Mouse (Mus musculus) limb, embryonic 12.5 days (tissue): Measurements from ENCODE around the gene Cenpf. TPM values are rescaled to one million over a fixed set of nuclear protein-coding genes. Genes with fewer than 3 reads are reported as not detected.

Experiments used
- ATAC-seq: fragments of 200-750 bp; cut with Nextera tagmentation; 2 replicates; pipeline ENCODE4 v1.8.0; 2017; ENCODE audit warnings: low read depth, moderate TSS enrichment; ENCODE audit not compliant: insufficient number of reproducible peaks, insufficient read depth, low FRiP score, low TSS enrichment
- H3K27ac ChIP-seq: fragments of 300-500 bp; sonication (generic); 2 replicates; pipeline ENCODE4 v1.5.1; 2016; ENCODE audit warnings: mild to moderate bottlenecking, moderate library complexity
- H3K27me3 ChIP-seq: fragments of 300-500 bp; sonication (generic); 2 replicates; pipeline ENCODE4 v1.6.1; 2016; ENCODE audit warnings: mild to moderate bottlenecking, moderate library complexity
- H3K36me3 ChIP-seq: fragments of 300-500 bp; sonication (generic); 2 replicates; pipeline ENCODE4 v1.6.1; 2016; ENCODE audit warnings: mild to moderate bottlenecking, moderate library complexity
- H3K4me1 ChIP-seq: fragments of 300-500 bp; sonication (generic); replicated peaks from 2 replicates; pipeline ENCODE4 v1.6.1; 2016
- H3K4me2 ChIP-seq: fragments of 300-500 bp; sonication (generic); 2 replicates; pipeline ENCODE4 v1.6.1; 2016; ENCODE audit warnings: mild to moderate bottlenecking, moderate library complexity
- H3K4me3 ChIP-seq: fragments of 300-500 bp; sonication (generic); replicated peaks from 2 replicates; pipeline ENCODE4 v1.5.1; 2016; ENCODE audit warnings: mild to moderate bottlenecking
- H3K9ac ChIP-seq: fragments of 300-500 bp; sonication (generic); replicated peaks from 2 replicates; pipeline ENCODE4 v1.6.1; 2016; ENCODE audit warnings: mild to moderate bottlenecking, moderate library complexity
- H3K9me3 ChIP-seq: fragments of 300-500 bp; sonication (generic); 2 replicates; pipeline ENCODE4 v1.6.1; 2016; ENCODE audit warnings: mild to moderate bottlenecking, moderate library complexity
- WGBS: fragments of 180-500 bp; shearing (Covaris S2); methylation state at CpG from one replicate; pipeline ENCODE4 v1.1.7; 2016; 5-methylcytosine and 5-hydroxymethylcytosine counted together
- polyA plus RNA-seq: library from polyadenylated mRNA; unstranded; fragments of >200 nt; fragmentation: Nextera tagmentation; extraction: Ambion mirVana; gene quantifications from 2 replicates; pipeline ENCODE4 v1.2.1, GENCODE M21; 2016

Cenpf gene
- polyA plus RNA-seq: 100 and 101 TPM in 2 replicates

DNA sequence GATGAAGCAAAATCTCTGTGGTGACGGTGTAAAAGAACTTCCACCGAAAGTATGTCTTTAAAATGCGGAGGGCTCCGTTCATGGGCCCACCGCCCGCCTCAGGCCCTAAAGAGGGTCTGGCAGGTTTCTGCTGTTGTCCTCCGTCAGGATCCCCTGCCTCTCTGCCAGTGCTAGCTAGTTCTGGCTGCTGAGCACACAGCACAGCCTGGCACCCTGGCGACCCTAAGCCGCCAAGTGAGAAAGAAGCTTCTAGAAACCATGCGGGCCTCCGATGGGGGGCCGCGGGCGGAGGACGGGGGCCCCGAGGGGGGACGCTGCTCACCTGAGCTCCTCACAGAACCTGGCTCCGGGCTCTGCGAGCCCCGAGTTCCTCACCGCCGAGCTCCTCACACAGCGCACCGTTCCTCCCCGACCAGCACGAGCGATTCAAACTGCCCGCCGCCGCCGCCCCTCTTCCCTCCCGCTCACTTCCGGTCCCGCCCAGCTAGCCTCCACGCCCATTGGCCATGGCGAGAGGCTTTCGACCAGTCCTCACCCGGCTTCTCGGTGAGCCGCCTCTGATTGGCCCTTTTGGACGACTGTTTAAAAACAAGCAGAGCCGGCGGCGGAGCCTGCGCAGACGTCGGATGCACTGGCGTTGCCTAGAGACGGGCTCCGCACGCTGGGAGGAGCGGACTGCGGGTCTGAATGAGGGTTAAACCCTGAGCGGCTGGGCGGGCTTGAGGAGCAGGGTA lies at the start of gene Cenpf:
Gene Cenpf (minus strand): TSS at position 433 of the 734 bp plus-strand sequence.
- H3K4me3 ChIP-seq: peak within 1 kb of the TSS; percentile 91
- no peaks in the 10 kb centered on the region for H3K9me3 ChIP-seq
- peaks cover 24% of the 10 kb centered on the region for H3K4me1 ChIP-seq
- no peaks in the 10 kb centered on the region for H3K27me3 ChIP-seq
- H3K27ac ChIP-seq: peak within 1 kb of the TSS; percentile 88
- H3K4me2 ChIP-seq: peak within 1 kb of the TSS; percentile 91
- 1% methylated on average over 55 of the region's 55 CpGs for whole genome bisulfite sequencing
- peaks cover 24% of the 10 kb centered on the region for H3K36me3 ChIP-seq
- ATAC-seq: peak; percentile 100
- peak within 1 kb of the TSS; percentile 75 for H3K9ac ChIP-seq

DNA sequence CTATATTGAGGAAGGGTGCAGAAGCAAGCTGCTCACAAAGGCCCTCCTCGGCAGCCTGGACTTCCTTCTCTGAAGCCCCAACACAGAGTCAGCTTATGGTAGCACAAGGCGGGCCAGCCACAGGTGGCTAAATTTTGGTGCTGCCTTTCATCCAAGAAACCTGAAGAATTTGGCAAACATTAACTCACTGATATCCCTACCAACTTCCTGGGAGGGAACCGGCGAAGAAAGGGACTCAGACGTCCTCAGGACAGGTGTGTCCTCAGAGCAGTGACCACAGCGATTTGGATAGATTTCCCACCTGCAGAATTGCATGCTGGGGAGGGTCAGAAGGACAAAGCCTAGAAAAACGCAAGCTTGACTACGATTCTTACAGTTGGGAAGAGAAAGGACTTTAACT lies 44.3 kb upstream of the Cenpf start:
- ATAC-seq: no peak
- Histone ChIP-seq H3K27ac (peak overlapping the region; percentile 72), H3K4me3 (no peak overlapping the region), H3K9ac (no peak overlapping the region), H3K36me3 (no peaks in the 10 kb centered on the region), H3K27me3 (no peaks in the 10 kb centered on the region), H3K4me1 (peaks cover 39% of the 10 kb centered on the region), H3K4me2 (no peak overlapping the region), H3K9me3 (no peaks in the 10 kb centered on the region)
- WGBS: 80% methylated on average over 8 of the region's 8 CpGs

DNA sequence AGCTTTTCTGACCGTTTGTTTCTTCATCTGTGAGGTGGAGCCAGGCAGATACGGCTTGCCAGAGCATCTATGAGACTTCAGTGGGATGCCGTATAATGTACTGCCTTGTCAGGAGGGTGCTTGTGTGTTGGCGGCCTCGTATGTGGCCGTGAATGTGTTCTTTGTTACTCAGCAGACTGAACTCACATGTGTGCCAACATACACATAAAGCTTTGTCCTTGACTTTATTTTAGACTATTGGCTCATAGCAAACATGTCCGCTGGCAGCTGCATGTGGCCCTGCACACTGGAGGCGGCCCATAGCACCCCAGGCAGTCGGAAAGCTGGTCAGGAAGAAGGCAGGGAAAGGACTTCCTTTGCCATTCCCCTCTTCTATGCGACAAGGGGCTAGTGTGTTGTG lies 43.8 kb upstream of the Cenpf start:
- H3K4me1 ChIP-seq: peaks cover 42% of the 10 kb centered on the region
- ATAC-seq: no peak
- WGBS: 67% methylated on average over 10 of the region's 10 CpGs
- H3K4me2 ChIP-seq: peak overlapping the region; percentile 18
- H3K9me3 ChIP-seq: no peaks in the 10 kb centered on the region
- no peak overlapping the region for H3K9ac ChIP-seq
- H3K27me3 ChIP-seq: no peaks in the 10 kb centered on the region
- H3K36me3 ChIP-seq: no peaks in the 10 kb centered on the region
- peak overlapping the region; percentile 72 for H3K27ac ChIP-seq
- H3K4me3 ChIP-seq: no peak overlapping the region

- no peaks in the 10 kb centered on the region for H3K27me3 ChIP-seq
- peaks cover 50% of the 10 kb centered on the region for H3K4me1 ChIP-seq
- no peaks in the 10 kb centered on the region for H3K36me3 ChIP-seq
- peak overlapping the region; percentile 86 for H3K4me3 ChIP-seq
- 5% methylated on average over 17 of the region's 17 CpGs for WGBS
- H3K9me3 ChIP-seq: no peaks in the 10 kb centered on the region
- ATAC-seq: no peak
- H3K4me2 ChIP-seq: peak overlapping the region; percentile 79
- H3K27ac ChIP-seq: peak overlapping the region; percentile 95; the same call in 1 of the 2 replicates
- peak overlapping the region; percentile 95 for H3K9ac ChIP-seq
Observed at GRCm38 (mm10) chr1:189729141-189729815, 41.4 kb upstream of the Cenpf start.

- Histone ChIP-seq H3K9ac (peak overlapping the region; percentile 95), H3K4me1 (peaks cover 50% of the 10 kb centered on the region), H3K27ac (peak overlapping the region; percentile 95), H3K36me3 (no peaks in the 10 kb centered on the region), H3K9me3 (no peaks in the 10 kb centered on the region), H3K4me2 (peak overlapping the region; percentile 79), H3K27me3 (no peaks in the 10 kb centered on the region), H3K4me3 (peak overlapping the region; percentile 86)
- ATAC-seq: no peak
- whole genome bisulfite sequencing: under 1% methylated on average over 15 of the region's 15 CpGs
Observed at GRCm38 (mm10) chr1:189728784-189729115, 40.9 kb upstream of the Cenpf start.

- ATAC-seq: peak; percentile 85
- Histone ChIP-seq H3K9me3 (no peaks in the 10 kb centered on the region), H3K27me3 (no peaks in the 10 kb centered on the region), H3K4me3 (peak within 1 kb of the TSS; percentile 86), H3K4me1 (peaks cover 50% of the 10 kb centered on the region), H3K27ac (peak within 1 kb of the TSS; percentile 95), H3K9ac (peak within 1 kb of the TSS; percentile 95), H3K4me2 (peak within 1 kb of the TSS; percentile 79), H3K36me3 (no peaks in the 10 kb centered on the region)
- WGBS: 1% methylated on average over 98 of the region's 98 CpGs
Observed at GRCm38 (mm10) chr1:189727884-189728783, 40.2 kb upstream of the Cenpf start, which contains the start of gene Ptpn14. Gene Ptpn14, plus strand, starts transcription at chr1:189728268.

GRCm38 (mm10) chr1:189727346-189727883 lies 39.5 kb upstream of the Cenpf start:
- peak; percentile 69 for ATAC-seq
- peaks cover 49% of the 10 kb centered on the region for H3K4me1 ChIP-seq
- WGBS: 2% methylated on average over 22 of the region's 22 CpGs

GRCm38 (mm10) chr1:189726121-189726520 lies 38.2 kb upstream of the Cenpf start:
- WGBS: 69% methylated on average over 4 of the region's 4 CpGs

More at GRCm38 (mm10) chr1:189727346-189727883, 39.5 kb upstream of the Cenpf start:
- Histone ChIP-seq H3K9ac (peak overlapping the region; percentile 95), H3K27ac (peak overlapping the region; percentile 95), H3K27me3 (no peaks in the 10 kb centered on the region), H3K9me3 (no peaks in the 10 kb centered on the region), H3K4me2 (peak overlapping the region; percentile 79), H3K36me3 (no peaks in the 10 kb centered on the region), H3K4me3 (peak overlapping the region; percentile 86)

DNA sequence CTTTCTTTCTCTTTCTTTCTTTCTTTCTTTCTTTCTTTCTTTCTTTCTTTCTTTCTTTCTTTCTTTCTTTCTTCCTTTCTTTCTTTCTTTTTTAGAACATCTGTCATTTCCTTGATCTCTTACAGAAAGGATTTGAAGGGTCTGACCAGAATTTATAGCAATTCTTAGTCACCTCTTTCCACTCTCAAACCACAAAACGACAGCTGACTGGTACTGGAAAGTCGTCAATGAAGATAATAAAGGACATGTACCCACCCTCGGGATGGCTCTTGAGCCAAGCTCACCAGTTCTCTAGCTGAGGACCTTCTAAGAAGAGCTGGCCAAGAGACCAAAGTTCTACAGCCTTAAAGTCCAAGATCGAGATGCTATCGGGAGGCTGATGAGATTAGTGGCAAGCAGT lies 30.7 kb upstream of the Cenpf start:
- Histone ChIP-seq H3K4me3 (no peak overlapping the region), H3K4me2 (no peak overlapping the region), H3K9ac (no peak overlapping the region), H3K4me1 (peaks cover 5% of the 10 kb centered on the region; the same call in 1 of the 2 replicates), H3K9me3 (peaks cover 5% of the 10 kb centered on the region; the same call in 1 of the 2 replicates), H3K27me3 (peaks cover 3% of the 10 kb centered on the region; the same call in 1 of the 2 replicates), H3K36me3 (no peaks in the 10 kb centered on the region), H3K27ac (no peak overlapping the region)
- 79% methylated on average over 5 of the region's 5 CpGs for WGBS
- ATAC-seq: no peak

More at GRCm38 (mm10) chr1:189726121-189726520, 38.2 kb upstream of the Cenpf start:
- H3K9me3 ChIP-seq: no peaks in the 10 kb centered on the region
- ATAC-seq: no peak
- no peak overlapping the region for H3K4me3 ChIP-seq
- H3K27ac ChIP-seq: no peak overlapping the region
- peaks cover 37% of the 10 kb centered on the region for H3K4me1 ChIP-seq
- H3K27me3 ChIP-seq: no peaks in the 10 kb centered on the region
- no peak overlapping the region for H3K9ac ChIP-seq
- H3K4me2 ChIP-seq: no peak overlapping the region
- no peaks in the 10 kb centered on the region for H3K36me3 ChIP-seq

GRCm38 (mm10) chr1:189717546-189717945 lies 29.7 kb upstream of the Cenpf start:
- H3K4me3 ChIP-seq: no peak overlapping the region
- no peak overlapping the region for H3K9ac ChIP-seq
- H3K27me3 ChIP-seq: peaks cover 3% of the 10 kb centered on the region; the same call in 1 of the 2 replicates
- peaks cover 5% of the 10 kb centered on the region; the same call in 1 of the 2 replicates for H3K4me1 ChIP-seq
- no peak overlapping the region for H3K27ac ChIP-seq
- no peak for ATAC-seq
- WGBS: 85% methylated on average over 11 of the region's 11 CpGs
- peaks cover 5% of the 10 kb centered on the region; the same call in 1 of the 2 replicates for H3K9me3 ChIP-seq
- H3K36me3 ChIP-seq: no peaks in the 10 kb centered on the region
- H3K4me2 ChIP-seq: no peak overlapping the region
